In genomic region chr6:112466001-112466400, GRCm38 (mm10) we compare ENCODE assay signal across 21 mouse cellular contexts. TPM values are rescaled to one million over a fixed set of nuclear protein-coding genes. Genes with fewer than 3 reads are reported as not detected.
"Had no signal": no experiment of that assay in that cellular context is flagged by ENCODE, and none has a peak within 500 bp of the region (broad histone marks: within the 10 kb centered on the region; RNA-seq: fewer than 3 reads in every experiment).

No protein-coding gene starts in this region.

- H3K9me3 ChIP-seq: lung, embryonic 15.5 days; midbrain, embryonic 13.5 days; midbrain, embryonic 15.5 days; neural tube, embryonic 15.5 days had no signal

- H3K9ac ChIP-seq: lung, embryonic 15.5 days; midbrain, embryonic 13.5 days; midbrain, embryonic 15.5 days; neural tube, embryonic 13.5 days; neural tube, embryonic 15.5 days had no signal

- ATAC-seq: lung, postnatal 0 days; midbrain, embryonic 13.5 days; midbrain, embryonic 15.5 days had no signal

- H3K4me1 ChIP-seq: lung, embryonic 15.5 days; midbrain, embryonic 13.5 days; midbrain, embryonic 15.5 days; neural tube, embryonic 13.5 days; neural tube, embryonic 15.5 days had no signal

- H3K36me3 ChIP-seq: lung, embryonic 15.5 days; midbrain, embryonic 13.5 days; midbrain, embryonic 15.5 days; neural tube, embryonic 13.5 days; neural tube, embryonic 15.5 days had no signal

- H3K27ac ChIP-seq: lung, embryonic 15.5 days; macrophage; midbrain, embryonic 13.5 days; midbrain, embryonic 15.5 days; neural tube, embryonic 13.5 days; neural tube, embryonic 15.5 days had no signal

- H3K4me3 ChIP-seq: lung, embryonic 15.5 days; megakaryocyte, embryonic 14.5 days; midbrain, embryonic 13.5 days; midbrain, embryonic 15.5 days; neural tube, embryonic 13.5 days; neural tube, embryonic 15.5 days had no signal

- H3K4me2 ChIP-seq: lung, embryonic 15.5 days; midbrain, embryonic 11.5 days; midbrain, embryonic 13.5 days; midbrain, embryonic 15.5 days; neural tube, embryonic 13.5 days; neural tube, embryonic 15.5 days had no signal

- H3K27me3 ChIP-seq: lung, embryonic 15.5 days; midbrain, embryonic 13.5 days; midbrain, embryonic 15.5 days; neural tube, embryonic 13.5 days; neural tube, embryonic 15.5 days had no signal

- DNase-seq: lung, adult 2 months; lung, postnatal 14 days; lung, postnatal 36 days; retina, postnatal 1 day; right cerebral cortex, postnatal 25 days; right cerebral cortex, postnatal 4 days; spleen, adult 18-20 months; thymus, adult 18-20 months; thymus, postnatal 14 days; thymus, postnatal 36 days had no signal

RNA-seq across cellular contexts. Expression of gene Cav3, which starts 6.7 kb away (rescaled TPM):
- polyA plus RNA-seq: macrophage; midbrain, embryonic 13.5 days; midbrain, embryonic 15.5 days; midbrain, postnatal 0 days; stomach, embryonic 14.5 days had no signal

RNA-seq across cellular contexts. Expression of gene Oxtr, which starts 23.7 kb away (rescaled TPM):
- polyA plus RNA-seq: macrophage had no signal
